Mouse (Mus musculus): Measurements from ENCODE around the gene Chil6.

Gene Chil6

GRCm38 (mm10) chr3:106406082-106406481 lies at the start of gene Chil6:
Gene Chil6, minus strand, starts transcription at chr3:106406182.
- no peak for DNase-seq

- DNase-seq = no peak
Measured at GRCm38 (mm10) chr3:106452616-106453015, 46.6 kb upstream of the Chil6 start.

GRCm38 (mm10) chr3:106449567-106449966 lies 43.6 kb upstream of the Chil6 start:
- no peak for DNase-seq

GRCm38 (mm10) chr3:106448995-106449394 lies 43.0 kb upstream of the Chil6 start:
- DNase-seq = no peak

- DNase-seq = peak; percentile 27
Measured at GRCm38 (mm10) chr3:106448571-106448970, 42.6 kb upstream of the Chil6 start.

Measured in cerebellum, adult 8-10 months (tissue).